21 mouse cellular contexts compared by ENCODE assay signal in the genomic region with DNA sequence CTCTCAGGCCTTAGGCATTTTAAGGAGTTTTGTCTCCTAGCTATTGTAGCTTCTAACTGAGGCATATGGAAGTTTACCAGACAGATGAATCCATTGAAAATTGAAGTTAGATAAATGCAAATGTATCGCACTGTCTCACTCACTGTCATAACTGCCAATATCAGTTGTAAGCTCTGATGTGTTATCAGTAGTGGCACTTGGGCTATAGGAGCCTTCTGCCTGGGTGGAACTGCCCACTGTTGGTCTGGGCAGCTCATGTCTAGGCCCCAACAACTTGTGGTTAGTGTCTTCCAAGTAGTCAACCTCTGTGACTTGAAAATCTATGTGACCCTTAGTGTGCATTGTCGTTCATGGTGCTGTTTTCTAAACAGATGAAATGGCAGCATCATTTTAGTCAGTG.
"Had no signal": no experiment of that assay in that cellular context is flagged by ENCODE, and none has a peak within 500 bp of the region (broad histone marks: within the 10 kb centered on the region; RNA-seq: fewer than 3 reads in every experiment).

No protein-coding gene starts in this region.

- H3K4me1 ChIP-seq: midbrain, embryonic 10.5 days; midbrain, embryonic 12.5 days; neural tube, embryonic 13.5 days; neural tube, embryonic 15.5 days had no signal

- H3K9me3 ChIP-seq: megakaryocyte, embryonic 14.5 days; midbrain, embryonic 10.5 days; midbrain, embryonic 12.5 days; neural tube, embryonic 13.5 days; neural tube, embryonic 15.5 days had no signal

- H3K4me2 ChIP-seq: lung, embryonic 14.5 days; midbrain, embryonic 12.5 days; neural tube, embryonic 13.5 days; neural tube, embryonic 15.5 days had no signal

- ATAC-seq: midbrain, embryonic 16.5 days had no signal

- H3K4me3 ChIP-seq: megakaryocyte, embryonic 14.5 days; midbrain, embryonic 10.5 days; midbrain, embryonic 12.5 days; myocyte; neural tube, embryonic 13.5 days; neural tube, embryonic 15.5 days had no signal

- DNase-seq: lung, adult 18-20 months; lung, embryonic 14.5 days; lung, postnatal 10 days; lung, postnatal 4 days; midbrain, embryonic 14.5 days; retina, postnatal 1 day; right cerebral cortex, adult 18-20 months; right cerebral cortex, postnatal 25 days; right cerebral cortex, postnatal 4 days; spleen, adult 18-20 months; thymus, adult 2 months; thymus, postnatal 25 days; thymus, postnatal 4 days had no signal

- H3K27me3 ChIP-seq: megakaryocyte, embryonic 14.5 days; midbrain, embryonic 12.5 days; neural tube, embryonic 13.5 days; neural tube, embryonic 15.5 days had no signal

- H3K27ac ChIP-seq: liver, embryonic 14.5 days; midbrain, embryonic 10.5 days; midbrain, embryonic 12.5 days; neural tube, embryonic 13.5 days; neural tube, embryonic 15.5 days had no signal

- H3K9ac ChIP-seq: liver, embryonic 14.5 days; lung, embryonic 14.5 days; midbrain, embryonic 12.5 days; neural tube, embryonic 13.5 days; neural tube, embryonic 15.5 days had no signal
